Mouse (Mus musculus): Measurements from ENCODE around the gene Nek3. TPM values are rescaled to one million over a fixed set of nuclear protein-coding genes. Genes with fewer than 3 reads are reported as not detected.

The Nek3 gene
- 1 to 10 TPM; 5.7 to 8.2 TPM for total RNA-seq (2023)

DNA sequence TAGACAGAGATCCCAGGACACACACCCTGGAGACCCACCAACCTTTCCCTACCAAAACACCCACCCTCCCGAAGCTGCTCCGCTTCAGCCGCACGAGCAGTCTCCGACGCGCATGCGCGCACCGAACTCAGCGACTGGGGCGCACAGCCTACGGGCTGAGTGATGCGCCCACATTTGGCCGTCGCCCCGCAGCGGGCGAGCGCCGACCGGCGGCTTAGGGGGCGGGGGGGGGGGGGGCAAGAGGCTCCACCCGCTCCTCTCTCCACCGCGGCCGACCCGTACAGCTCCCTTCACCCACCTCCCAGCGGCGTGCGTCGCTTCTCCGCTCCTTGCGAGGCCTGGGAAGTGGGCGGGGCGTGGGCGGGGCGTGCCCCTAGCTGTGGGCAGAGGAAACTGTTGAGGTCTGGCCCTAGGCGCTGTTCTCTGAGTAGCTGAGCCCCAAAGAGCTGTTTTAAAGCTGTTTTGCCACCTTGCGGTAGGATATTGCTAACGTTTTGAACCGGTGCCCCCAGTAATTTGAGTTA lies at the start of gene Nek3:
TSS of gene Nek3 (minus strand) at position 356 of the 524 bp plus-strand sequence.

DNA sequence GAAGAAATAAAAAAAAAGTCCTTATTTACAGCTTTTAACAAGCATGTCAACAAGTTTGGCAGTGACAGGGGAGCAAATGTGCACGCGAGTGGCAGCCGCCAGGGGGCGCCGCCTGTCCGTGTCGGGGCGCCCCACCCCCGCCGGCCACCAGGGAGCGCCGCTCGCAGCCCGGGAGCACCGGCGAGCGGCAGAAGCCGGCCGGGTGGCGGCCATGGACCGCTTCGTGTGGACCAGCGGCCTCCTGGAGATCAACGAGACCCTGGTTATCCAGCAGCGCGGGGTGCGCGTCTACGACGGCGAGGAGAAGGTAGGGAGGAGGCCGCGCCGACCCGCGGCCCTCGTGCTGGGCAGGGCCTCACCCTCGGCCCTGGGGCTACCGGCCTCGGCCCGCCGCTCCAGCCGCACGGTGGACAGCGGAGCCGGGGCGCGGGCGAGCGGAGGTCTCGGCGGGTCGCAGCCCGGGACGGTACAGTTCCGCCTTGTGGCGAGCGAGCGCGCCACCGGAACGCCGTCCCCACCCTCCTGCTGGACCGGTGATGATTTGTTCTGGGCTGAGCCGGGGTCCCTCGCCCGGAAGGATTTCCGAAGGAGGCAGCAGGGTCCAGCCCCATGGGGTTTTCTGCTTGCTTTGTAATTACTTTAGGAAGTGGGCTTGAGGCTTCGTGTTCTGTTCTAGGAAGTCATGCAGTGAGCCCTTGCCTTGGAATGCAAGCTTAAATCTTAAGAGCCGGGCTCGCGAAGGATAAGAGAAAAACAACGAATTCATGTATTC lies 26.6 kb upstream of the Nek3 start, which contains the start of gene Vps36:
TSS of gene Vps36 (plus strand) at position 150 of the 772 bp plus-strand sequence.

GRCm38 (mm10) chr8:22185431-22186397 lies 19.5 kb upstream of the Nek3 start, which contains the start of gene Ckap2:
TSS of gene Ckap2 (minus strand) at chr8:22185819.

DNA sequence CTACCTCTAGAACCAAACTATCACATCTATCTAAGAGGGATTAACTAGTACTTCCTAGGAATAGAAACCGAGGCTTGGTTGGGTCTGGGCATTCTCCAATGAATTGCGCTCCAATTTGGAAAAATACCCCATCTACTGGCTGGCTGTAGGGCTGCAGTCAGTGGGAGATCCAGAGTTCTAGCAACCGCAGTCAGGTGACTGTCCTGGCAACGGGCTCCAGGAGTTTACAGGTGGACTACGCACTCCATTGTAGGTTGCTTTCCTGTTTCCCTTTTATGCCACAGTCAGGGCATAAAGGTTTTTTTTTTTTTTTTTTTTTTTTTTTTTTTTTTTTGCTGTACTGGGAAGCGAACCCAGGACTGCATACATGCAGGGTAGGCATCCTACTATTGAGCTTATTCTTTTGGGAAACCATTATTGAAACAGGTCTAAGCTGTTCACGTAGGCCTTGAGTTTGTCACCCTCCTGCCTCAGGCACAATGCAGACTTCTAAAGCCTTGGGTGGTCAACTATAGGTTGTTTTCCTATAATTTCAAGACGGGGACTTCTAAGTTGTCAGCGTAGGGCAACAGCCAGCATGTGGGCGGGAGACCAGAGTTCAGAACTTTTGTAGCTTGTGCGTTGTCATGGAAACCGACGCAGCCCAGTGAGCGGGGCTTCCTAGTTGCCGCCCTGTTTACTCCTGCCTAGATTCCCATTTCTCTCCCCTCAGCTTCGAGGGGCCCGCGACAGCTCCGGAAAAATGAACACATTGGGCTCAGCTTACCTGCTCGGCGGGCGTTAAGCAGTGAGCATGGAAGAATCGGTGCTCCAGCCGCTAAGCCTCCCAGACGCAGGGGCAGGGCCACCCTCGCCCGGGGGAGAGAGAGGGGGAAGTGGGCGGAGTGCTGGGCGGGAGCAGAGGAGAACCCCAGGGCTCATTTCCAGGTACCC lies 41.7 kb downstream of the Nek3 start, which contains the start of gene Nek5:
TSS of gene Nek5 (minus strand) at position 834 of the 933 bp plus-strand sequence.

Other genes with a start within 250 kb of the Nek3 start
- gene Defb15, start 233.7 kb downstream of the Nek3 start, total RNA-seq (2023), result not detected
- not detected for gene Defb35, start 228.1 kb downstream of the Nek3 start, total RNA-seq (2023)
- gene Defb13, start 219.7 kb downstream of the Nek3 start, total RNA-seq (2023), result not detected
- not detected for gene Fam90a1a, start 207.7 kb downstream of the Nek3 start, total RNA-seq (2023)
- not detected for gene Ccdc70, start 196.7 kb downstream of the Nek3 start, total RNA-seq (2023)
- under 1 TPM in 1 of 2 experiments, not detected in 1; 0.53 TPM for gene Atp7b, start 106.1 kb downstream of the Nek3 start, total RNA-seq (2023)
- gene Alg11, start 105.7 kb downstream of the Nek3 start, total RNA-seq (2023), result 10 to 100 TPM; 22.5 to 24.1 TPM
- not detected for gene Nek5, start 41.4 kb downstream of the Nek3 start, total RNA-seq (2023)
- 1 to 10 TPM; 5.6 to 6.9 TPM for gene Ckap2, start 19.4 kb upstream of the Nek3 start, total RNA-seq (2023)
- gene Vps36, start 26.4 kb upstream of the Nek3 start, total RNA-seq (2023), result 10 to 100 TPM; 28.0 to 39.3 TPM
- under 1 TPM; 0.21 to 0.64 TPM for gene Thsd1, start 60.9 kb upstream of the Nek3 start, total RNA-seq (2023)
- not detected for gene Tpte, start 117.0 kb upstream of the Nek3 start, total RNA-seq (2023)
- gene Slc25a15, start 232.2 kb upstream of the Nek3 start, total RNA-seq (2023), result 1 to 10 TPM; 5.9 to 6.8 TPM
- gene Mrps31, start 244.9 kb upstream of the Nek3 start, total RNA-seq (2023), result 10 to 100 TPM; 13.0 to 16.2 TPM

Measured in T-cell, adult 66 days (primary cell).